Mouse (Mus musculus): ENCODE results near the gene Cdc14b. TPM values are rescaled to one million over a fixed set of nuclear protein-coding genes. Genes with fewer than 3 reads are reported as not detected.

Gene Cdc14b
- polyA plus RNA-seq, 1 experiment from 2014 or later: 9.4 TPM

- H3K4me2 ChIP-seq (ENCODE audit: low read depth, low read length): no peak overlapping the region
- H3K4me3 ChIP-seq (ENCODE audit: low read depth, low read length): no peak overlapping the region
- H3K27me3 ChIP-seq (ENCODE audit: control insufficient read depth, insufficient read depth, low read depth, low read length): no peaks in the 10 kb centered on the region
- H3K36me3 ChIP-seq (ENCODE audit: control insufficient read depth, insufficient read depth): no peaks in the 10 kb centered on the region
- no peaks in the 10 kb centered on the region for H3K9me3 ChIP-seq (replicated peaks; ENCODE audit: control insufficient read depth, low read length)
- peaks cover 10% of the 10 kb centered on the region for H3K4me1 ChIP-seq (ENCODE audit: control insufficient read depth, low read depth, low read length)
- no peak overlapping the region for H3K9ac ChIP-seq (ENCODE audit: low read depth, low read length)
- no peak for ATAC-seq (ENCODE audit: low read depth)
- 69% methylated on average over 4 of the region's 4 CpGs for WGBS (ENCODE audit: insufficient replicate concordance)
- H3K27ac ChIP-seq (ENCODE audit: low read length): no peak overlapping the region
Measured at GRCm38 (mm10) chr13:64233139-64233538, 42.0 kb downstream of the Cdc14b start.

- 65% methylated on average over 4 of the region's 4 CpGs for whole genome bisulfite sequencing (ENCODE audit: insufficient replicate concordance)
- Histone ChIP-seq H3K9ac (ENCODE audit: low read depth, low read length) (no peak overlapping the region), H3K9me3 (replicated peaks; ENCODE audit: control insufficient read depth, low read length) (no peaks in the 10 kb centered on the region), H3K36me3 (ENCODE audit: control insufficient read depth, insufficient read depth) (no peaks in the 10 kb centered on the region), H3K4me2 (ENCODE audit: low read depth, low read length) (no peak overlapping the region), H3K27ac (ENCODE audit: low read length) (no peak overlapping the region), H3K4me3 (ENCODE audit: low read depth, low read length) (no peak overlapping the region), H3K4me1 (ENCODE audit: control insufficient read depth, low read depth, low read length) (no peaks in the 10 kb centered on the region), H3K27me3 (ENCODE audit: control insufficient read depth, insufficient read depth, low read depth, low read length) (no peaks in the 10 kb centered on the region)
- no peak for ATAC-seq (ENCODE audit: low read depth)
Measured at GRCm38 (mm10) chr13:64226725-64227124, 48.4 kb downstream of the Cdc14b start.

GRCm38 (mm10) chr13:64225738-64226137 is 49.4 kb downstream of the Cdc14b start:
- H3K4me3 ChIP-seq (ENCODE audit: low read depth, low read length): no peak overlapping the region
- no peaks in the 10 kb centered on the region for H3K4me1 ChIP-seq (ENCODE audit: control insufficient read depth, low read depth, low read length)
- no peak overlapping the region for H3K9ac ChIP-seq (ENCODE audit: low read depth, low read length)
- H3K4me2 ChIP-seq (ENCODE audit: low read depth, low read length): no peak overlapping the region
- ATAC-seq (ENCODE audit: low read depth): no peak
- H3K27ac ChIP-seq (ENCODE audit: low read length): no peak overlapping the region
- no peaks in the 10 kb centered on the region for H3K9me3 ChIP-seq (replicated peaks; ENCODE audit: control insufficient read depth, low read length)
- WGBS (ENCODE audit: insufficient replicate concordance): 56% methylated on average over 3 of the region's 3 CpGs
- no peaks in the 10 kb centered on the region for H3K36me3 ChIP-seq (ENCODE audit: control insufficient read depth, insufficient read depth)
- H3K27me3 ChIP-seq (ENCODE audit: control insufficient read depth, insufficient read depth, low read depth, low read length): no peaks in the 10 kb centered on the region

GRCm38 (mm10) chr13:64214891-64215290 is 60.2 kb downstream of the Cdc14b start:
- 72% methylated on average over 5 of the region's 5 CpGs for whole genome bisulfite sequencing (ENCODE audit: insufficient replicate concordance)
- Histone ChIP-seq H3K4me3 (ENCODE audit: low read depth, low read length) (no peak overlapping the region), H3K9ac (ENCODE audit: low read depth, low read length) (no peak overlapping the region), H3K27me3 (ENCODE audit: control insufficient read depth, insufficient read depth, low read depth, low read length) (no peaks in the 10 kb centered on the region), H3K4me2 (ENCODE audit: low read depth, low read length) (no peak overlapping the region), H3K36me3 (ENCODE audit: control insufficient read depth, insufficient read depth) (no peaks in the 10 kb centered on the region), H3K9me3 (replicated peaks; ENCODE audit: control insufficient read depth, low read length) (no peaks in the 10 kb centered on the region), H3K27ac (ENCODE audit: low read length) (no peak overlapping the region), H3K4me1 (ENCODE audit: control insufficient read depth, low read depth, low read length) (no peaks in the 10 kb centered on the region)
- ATAC-seq (ENCODE audit: low read depth): no peak

GRCm38 (mm10) chr13:64211995-64212603 is 63.0 kb downstream of the Cdc14b start:
- Histone ChIP-seq H3K27ac (ENCODE audit: low read length) (no peak overlapping the region), H3K27me3 (ENCODE audit: control insufficient read depth, insufficient read depth, low read depth, low read length) (no peaks in the 10 kb centered on the region), H3K36me3 (ENCODE audit: control insufficient read depth, insufficient read depth) (no peaks in the 10 kb centered on the region), H3K4me2 (ENCODE audit: low read depth, low read length) (no peak overlapping the region), H3K9me3 (replicated peaks; ENCODE audit: control insufficient read depth, low read length) (no peaks in the 10 kb centered on the region), H3K4me3 (ENCODE audit: low read depth, low read length) (no peak overlapping the region), H3K9ac (ENCODE audit: low read depth, low read length) (no peak overlapping the region), H3K4me1 (ENCODE audit: control insufficient read depth, low read depth, low read length) (no peaks in the 10 kb centered on the region)
- 50% methylated on average over 5 of the region's 5 CpGs for WGBS (ENCODE audit: insufficient replicate concordance)
- no peak for ATAC-seq (ENCODE audit: low read depth)

- Histone ChIP-seq H3K27ac (ENCODE audit: low read length) (no peak overlapping the region), H3K9me3 (replicated peaks; ENCODE audit: control insufficient read depth, low read length) (no peaks in the 10 kb centered on the region), H3K4me2 (ENCODE audit: low read depth, low read length) (no peak overlapping the region), H3K4me3 (ENCODE audit: low read depth, low read length) (no peak overlapping the region), H3K36me3 (ENCODE audit: control insufficient read depth, insufficient read depth) (no peaks in the 10 kb centered on the region), H3K4me1 (ENCODE audit: control insufficient read depth, low read depth, low read length) (no peaks in the 10 kb centered on the region), H3K27me3 (ENCODE audit: control insufficient read depth, insufficient read depth, low read depth, low read length) (no peaks in the 10 kb centered on the region), H3K9ac (ENCODE audit: low read depth, low read length) (no peak overlapping the region)
- no peak for ATAC-seq (ENCODE audit: low read depth)
- 72% methylated on average over 6 of the region's 6 CpGs for WGBS (ENCODE audit: insufficient replicate concordance)
Measured at GRCm38 (mm10) chr13:64208146-64208545, 66.9 kb downstream of the Cdc14b start.

GRCm38 (mm10) chr13:64205186-64205585 is 69.9 kb downstream of the Cdc14b start:
- Histone ChIP-seq H3K4me1 (ENCODE audit: control insufficient read depth, low read depth, low read length) (no peaks in the 10 kb centered on the region), H3K9ac (ENCODE audit: low read depth, low read length) (no peak overlapping the region), H3K27ac (ENCODE audit: low read length) (no peak overlapping the region), H3K4me3 (ENCODE audit: low read depth, low read length) (no peak overlapping the region), H3K36me3 (ENCODE audit: control insufficient read depth, insufficient read depth) (no peaks in the 10 kb centered on the region), H3K9me3 (replicated peaks; ENCODE audit: control insufficient read depth, low read length) (no peaks in the 10 kb centered on the region), H3K4me2 (ENCODE audit: low read depth, low read length) (no peak overlapping the region), H3K27me3 (ENCODE audit: control insufficient read depth, insufficient read depth, low read depth, low read length) (no peaks in the 10 kb centered on the region)
- WGBS (ENCODE audit: insufficient replicate concordance): 40% methylated on average over 2 of the region's 2 CpGs
- no peak for ATAC-seq (ENCODE audit: low read depth)

- 36% methylated on average over 2 of the region's 2 CpGs for WGBS (ENCODE audit: insufficient replicate concordance)
- Histone ChIP-seq H3K27ac (ENCODE audit: low read length) (no peak overlapping the region), H3K9ac (ENCODE audit: low read depth, low read length) (no peak overlapping the region), H3K36me3 (ENCODE audit: control insufficient read depth, insufficient read depth) (no peaks in the 10 kb centered on the region), H3K4me1 (ENCODE audit: control insufficient read depth, low read depth, low read length) (no peaks in the 10 kb centered on the region), H3K9me3 (replicated peaks; ENCODE audit: control insufficient read depth, low read length) (no peaks in the 10 kb centered on the region), H3K27me3 (ENCODE audit: control insufficient read depth, insufficient read depth, low read depth, low read length) (no peaks in the 10 kb centered on the region), H3K4me3 (ENCODE audit: low read depth, low read length) (no peak overlapping the region), H3K4me2 (ENCODE audit: low read depth, low read length) (no peak overlapping the region)
- ATAC-seq (ENCODE audit: low read depth): no peak
Measured at GRCm38 (mm10) chr13:64204726-64205125, 70.4 kb downstream of the Cdc14b start.

GRCm38 (mm10) chr13:64200911-64201310 is 74.2 kb downstream of the Cdc14b start:
- Histone ChIP-seq H3K9me3 (replicated peaks; ENCODE audit: control insufficient read depth, low read length) (no peaks in the 10 kb centered on the region), H3K36me3 (ENCODE audit: control insufficient read depth, insufficient read depth) (no peaks in the 10 kb centered on the region), H3K4me3 (ENCODE audit: low read depth, low read length) (no peak overlapping the region), H3K27ac (ENCODE audit: low read length) (no peak overlapping the region), H3K27me3 (ENCODE audit: control insufficient read depth, insufficient read depth, low read depth, low read length) (no peaks in the 10 kb centered on the region), H3K4me1 (ENCODE audit: control insufficient read depth, low read depth, low read length) (no peaks in the 10 kb centered on the region), H3K9ac (ENCODE audit: low read depth, low read length) (no peak overlapping the region), H3K4me2 (ENCODE audit: low read depth, low read length) (no peak overlapping the region)
- ATAC-seq (ENCODE audit: low read depth): no peak
- WGBS (ENCODE audit: insufficient replicate concordance): 45% methylated on average over 4 of the region's 4 CpGs

All from liver, embryonic 16.5 days (tissue).